ENCODE assay signal across 11 mouse cellular contexts in genomic region chr10:7068608-7069007, GRCm38 (mm10). TPM values are rescaled to one million over a fixed set of nuclear protein-coding genes. Genes with fewer than 3 reads are reported as not detected.
DNase-seq lines count a peak whose midpoint lies in the region; ATAC-seq and TF ChIP-seq lines count a peak whose summit lies in the region.
"Had no signal": no experiment of that assay in that cellular context is flagged by ENCODE, and none has a peak within 500 bp of the region (broad histone marks: within the 10 kb centered on the region; RNA-seq: fewer than 3 reads in every experiment).

No protein-coding gene starts in this region.

- no peak overlapping the region for H3K4me2 ChIP-seq in hindbrain, embryonic 11.5 days (replicated peaks; ENCODE audit: low read depth, low read length)
- H3K4me2 ChIP-seq in midbrain, embryonic 11.5 days = no peak overlapping the region
- H3K4me2 ChIP-seq: lung, embryonic 15.5 days; neural tube, embryonic 12.5 days had no signal

- H3K27ac ChIP-seq in layer of hippocampus, adult 2 months = no peak overlapping the region
- H3K27ac ChIP-seq in hindbrain, embryonic 11.5 days (ENCODE audit: low read depth, low read length) = no peak overlapping the region
- H3K27ac ChIP-seq in midbrain, embryonic 11.5 days (ENCODE audit: low read depth, low read length) = no peak overlapping the region
- H3K27ac ChIP-seq: hindbrain, embryonic 10.5 days; lung, embryonic 15.5 days; neural tube, embryonic 12.5 days had no signal

- peak; percentile 57 for ATAC-seq in CD4-positive, CD25-positive, alpha-beta regulatory T cell, adult 4 months
- ATAC-seq in megakaryocyte progenitor cell, adult 5-6 weeks (replicated peaks; ENCODE audit: poor library complexity) = peak; percentile 49
- no peak for ATAC-seq in hindbrain, embryonic 11.5 days (ENCODE audit: low FRiP score)
- no peak for ATAC-seq in midbrain, embryonic 11.5 days (ENCODE audit: low FRiP score)

- H3K4me3 ChIP-seq in layer of hippocampus, adult 2 months = no peak overlapping the region
- H3K4me3 ChIP-seq in hindbrain, embryonic 11.5 days (ENCODE audit: low read depth, low read length) = no peak overlapping the region
- no peak overlapping the region for H3K4me3 ChIP-seq in midbrain, embryonic 11.5 days (ENCODE audit: low read depth, low read length)
- H3K4me3 ChIP-seq: hindbrain, embryonic 10.5 days; lung, embryonic 15.5 days; neural tube, embryonic 12.5 days had no signal

- no peak overlapping the region for H3K9ac ChIP-seq in hindbrain, embryonic 11.5 days (ENCODE audit: low read depth, low read length)
- no peak overlapping the region for H3K9ac ChIP-seq in midbrain, embryonic 11.5 days (ENCODE audit: low read length)
- H3K9ac ChIP-seq: lung, embryonic 15.5 days; neural tube, embryonic 12.5 days had no signal

- TF ChIP-seq CTCF in layer of hippocampus, adult 2 months (conservative IDR thresholded peaks at IDR 0.05) = peak; percentile 64

- DNase-seq in layer of hippocampus, adult 2 months (ENCODE audit: low spot score in 2 of 2) = no peak
- no peak for DNase-seq in layer of hippocampus, postnatal 14 days (ENCODE audit: low spot score in 2 of 2)
- peak; percentile 86 for DNase-seq in R1 (ENCODE audit: low read depth, low spot score)
- no peak for DNase-seq in urinary bladder, postnatal 25 days (ENCODE audit: low spot score)
- DNase-seq in hindbrain, embryonic 11.5 days (ENCODE audit: low spot score) = no peak
- DNase-seq in midbrain, embryonic 11.5 days (ENCODE audit: low spot score, missing footprints) = no peak

- H3K9me3 ChIP-seq in hindbrain, embryonic 11.5 days (ENCODE audit: control insufficient read depth, low read length) = no peaks in the 10 kb centered on the region
- H3K9me3 ChIP-seq in midbrain, embryonic 11.5 days (ENCODE audit: control insufficient read depth, low read length) = no peaks in the 10 kb centered on the region
- H3K9me3 ChIP-seq: hindbrain, embryonic 10.5 days; lung, embryonic 15.5 days; neural tube, embryonic 12.5 days had no signal

- H3K4me1 ChIP-seq in hindbrain, embryonic 11.5 days (replicated peaks; ENCODE audit: control insufficient read depth, insufficient read depth, low read length) = no peaks in the 10 kb centered on the region
- no peaks in the 10 kb centered on the region for H3K4me1 ChIP-seq in midbrain, embryonic 11.5 days (ENCODE audit: control insufficient read depth, insufficient read depth, low read length)
- H3K4me1 ChIP-seq: hindbrain, embryonic 10.5 days; lung, embryonic 15.5 days; neural tube, embryonic 12.5 days had no signal

- no peaks in the 10 kb centered on the region for H3K36me3 ChIP-seq in hindbrain, embryonic 11.5 days (ENCODE audit: control insufficient read depth, insufficient read depth, low read length)
- H3K36me3 ChIP-seq in midbrain, embryonic 11.5 days (ENCODE audit: control insufficient read depth, insufficient read depth, low read length) = no peaks in the 10 kb centered on the region
- H3K36me3 ChIP-seq: hindbrain, embryonic 10.5 days; lung, embryonic 15.5 days; neural tube, embryonic 12.5 days had no signal

- 68% methylated on average over 12 of the region's 12 CpGs for WGBS in hindbrain, embryonic 11.5 days
- 79% methylated on average over 12 of the region's 12 CpGs for WGBS in midbrain, embryonic 11.5 days

- no peaks in the 10 kb centered on the region for H3K27me3 ChIP-seq in hindbrain, embryonic 11.5 days (ENCODE audit: control insufficient read depth, insufficient read depth, low read length)
- no peaks in the 10 kb centered on the region for H3K27me3 ChIP-seq in midbrain, embryonic 11.5 days (ENCODE audit: control insufficient read depth, insufficient read depth, low read length)
- H3K27me3 ChIP-seq: lung, embryonic 15.5 days; neural tube, embryonic 12.5 days had no signal

RNA-seq across cellular contexts. Expression of gene Ipcef1, which starts 16.3 kb away (rescaled TPM):
- 10 to 100 TPM; 23.5 to 25.2 TPM for total RNA-seq in layer of hippocampus, adult 2 months (2021)
- total RNA-seq in layer of hippocampus, postnatal 14 days (2021) = 1 to 10 TPM; 5.7 to 8.0 TPM
- 100 to 1,000 TPM; 101 to 123 TPM for polyA plus RNA-seq in CD4-positive, CD25-positive, alpha-beta regulatory T cell, adult 4 months (2017; shearing (Covaris generic))
- total RNA-seq in megakaryocyte progenitor cell, adult 5-6 weeks (2015) = 3.6 and 7.5 TPM in 2 replicates
- 3.6 and 6.1 TPM in 2 replicates for total RNA-seq in megakaryocyte progenitor cell, adult 5-6 weeks (2017)
- 0.28 and 0.31 TPM in 2 replicates for polyA plus RNA-seq in hindbrain, embryonic 11.5 days (2014; fragmentation: Nextera tagmentation; extraction: Ambion mirVana)
- polyA plus RNA-seq in midbrain, embryonic 11.5 days (2014; fragmentation: Nextera tagmentation; extraction: Ambion mirVana) = 0.26 and 0.63 TPM in 2 replicates

Comparison
In these comparisons a context has a peak if more than half of its experiments do, and no peak if none do; other contexts are left out.
1. ATAC-seq: peak in CD4-positive, CD25-positive, alpha-beta regulatory T cell, adult 4 months (single experiment) and megakaryocyte progenitor cell, adult 5-6 weeks (single experiment); none in hindbrain, embryonic 11.5 days (single experiment) and midbrain, embryonic 11.5 days (single experiment).